Mouse (Mus musculus) brain, adult 2 months (tissue): Measurements from ENCODE around the gene Ppt2.
A peak's percentile ranks its signal among the peaks of the same experiment; 100 is the strongest.

Source experiments
- DNase-seq: peaks from one replicate; pipeline ENCODE4 v3.0.0; 2011; ENCODE audit warnings: low read depth, low spot score

Ppt2 gene

DNA sequence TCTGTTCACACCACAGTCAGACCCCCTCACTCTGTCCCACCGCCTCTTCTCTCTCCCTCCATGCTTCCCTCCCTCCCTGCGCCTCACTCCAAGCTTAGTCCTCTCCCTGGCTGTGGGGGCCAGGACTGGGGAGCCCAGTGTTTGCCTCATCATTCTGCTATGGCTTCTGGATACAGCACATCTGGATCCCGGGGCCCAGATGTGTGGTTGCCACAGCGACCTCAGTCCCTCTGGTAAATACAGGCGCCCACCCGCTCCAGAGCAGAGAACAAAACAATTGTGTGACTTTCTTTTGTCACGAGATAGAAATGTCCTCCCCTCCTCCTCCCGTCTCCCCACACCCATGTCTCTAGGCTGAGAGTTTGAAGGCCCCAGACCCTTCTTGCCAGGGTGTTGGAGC is 28.4 kb upstream of the Ppt2 start:
- DNase-seq, result no peak

GRCm38 (mm10) chr17:34655581-34655991 is 27.3 kb upstream of the Ppt2 start:
- DNase-seq, result peak; percentile 57

GRCm38 (mm10) chr17:34655160-34655559 is 26.9 kb upstream of the Ppt2 start:
- no peak for DNase-seq

DNA sequence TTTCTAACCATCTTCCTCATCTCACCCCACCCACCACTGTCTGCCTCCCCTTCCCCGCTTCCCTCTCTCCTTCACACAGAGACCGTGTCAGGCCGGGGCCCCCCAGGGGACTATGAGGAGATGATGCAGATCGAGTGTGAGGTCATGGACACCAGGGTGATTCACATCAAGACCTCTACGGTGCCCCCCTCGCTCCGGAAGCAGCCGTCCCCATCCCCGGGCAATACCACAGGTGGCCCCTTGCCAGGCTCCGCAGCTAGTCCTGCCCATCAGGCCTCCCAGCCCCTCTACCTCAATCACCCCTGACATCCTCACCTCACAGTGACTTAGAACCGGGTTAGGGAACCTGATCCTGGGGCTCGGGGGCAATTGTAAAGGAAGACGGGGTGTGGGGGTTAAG is 26.1 kb upstream of the Ppt2 start:
- DNase-seq, result peak; percentile 2

- DNase-seq, result peak; percentile 74
Measured at GRCm38 (mm10) chr17:34653746-34654285, 25.5 kb upstream of the Ppt2 start.

GRCm38 (mm10) chr17:34652985-34653384 is 24.7 kb upstream of the Ppt2 start:
- DNase-seq, result no peak

DNA sequence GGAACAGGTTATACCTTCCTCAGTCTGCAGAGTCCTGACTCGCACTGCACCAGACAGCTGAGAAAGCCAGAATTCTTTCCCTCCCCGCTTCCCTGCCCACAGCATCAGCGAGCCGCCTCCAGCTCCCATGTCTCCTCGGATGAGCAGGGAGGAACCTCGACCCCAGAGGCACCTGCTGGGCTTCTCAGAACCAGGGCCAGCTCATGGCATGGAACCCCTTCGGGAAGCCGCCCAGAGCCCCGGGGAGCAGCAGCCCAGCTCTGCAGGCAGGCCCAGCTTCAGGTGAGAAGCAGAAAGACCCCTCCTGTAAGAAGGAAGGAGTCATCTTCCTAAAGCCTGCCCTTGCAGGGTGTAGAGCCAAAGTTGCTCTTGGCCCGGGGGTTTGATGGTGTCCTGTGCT is 24.2 kb upstream of the Ppt2 start:
- peak; percentile 22 for DNase-seq

DNA sequence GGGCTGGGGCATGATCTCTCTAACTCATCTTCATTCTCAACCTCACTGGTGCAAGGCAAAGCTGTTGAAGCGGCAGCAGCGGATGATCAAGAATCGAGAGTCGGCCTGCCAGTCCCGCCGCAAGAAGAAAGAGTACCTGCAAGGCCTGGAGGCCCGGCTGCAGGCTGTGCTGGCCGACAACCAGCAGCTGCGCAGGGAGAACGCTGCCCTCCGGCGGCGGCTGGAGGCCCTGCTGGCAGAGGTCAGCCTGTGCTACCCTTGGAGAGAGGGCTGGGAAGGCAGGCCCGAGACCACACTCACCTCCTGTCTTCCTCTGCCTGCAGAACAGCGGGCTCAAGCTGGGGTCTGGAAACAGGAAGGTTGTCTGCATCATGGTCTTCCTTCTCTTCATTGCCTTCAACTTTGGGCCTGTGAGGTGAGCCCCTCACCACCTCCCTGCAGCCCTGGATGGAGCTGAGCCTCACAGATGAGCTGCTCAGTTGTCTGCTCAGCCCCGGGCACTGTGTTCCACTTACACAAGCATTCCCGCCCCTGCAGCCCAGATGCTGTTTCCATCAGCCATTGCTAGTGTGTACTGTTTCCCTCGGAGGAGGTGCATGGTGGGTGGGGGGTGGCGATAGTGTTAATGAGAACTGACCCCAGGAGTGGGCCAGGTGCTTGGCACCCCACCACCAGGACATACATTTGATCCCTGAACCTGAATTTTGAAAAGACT is 23.4 kb upstream of the Ppt2 start:
- DNase-seq, result peak; percentile 54

- DNase-seq, result no peak
Measured at GRCm38 (mm10) chr17:34650781-34651180, 22.5 kb upstream of the Ppt2 start.

- no peak for DNase-seq
Measured at GRCm38 (mm10) chr17:34649106-34649864, 21.0 kb upstream of the Ppt2 start.

GRCm38 (mm10) chr17:34648141-34648890 is 20.0 kb upstream of the Ppt2 start:
- DNase-seq, result no peak

- DNase-seq, result peak; percentile 100
Measured at GRCm38 (mm10) chr17:34646906-34647787, 18.8 kb upstream of the Ppt2 start, which contains the start of gene Atf6b. Atf6b (plus strand) TSS chr17:34647146.

- no peak for DNase-seq
Measured at GRCm38 (mm10) chr17:34645831-34646511, 17.7 kb upstream of the Ppt2 start.

GRCm38 (mm10) chr17:34645256-34645829 is 17.0 kb upstream of the Ppt2 start:
- DNase-seq, result peak; percentile 37

DNA sequence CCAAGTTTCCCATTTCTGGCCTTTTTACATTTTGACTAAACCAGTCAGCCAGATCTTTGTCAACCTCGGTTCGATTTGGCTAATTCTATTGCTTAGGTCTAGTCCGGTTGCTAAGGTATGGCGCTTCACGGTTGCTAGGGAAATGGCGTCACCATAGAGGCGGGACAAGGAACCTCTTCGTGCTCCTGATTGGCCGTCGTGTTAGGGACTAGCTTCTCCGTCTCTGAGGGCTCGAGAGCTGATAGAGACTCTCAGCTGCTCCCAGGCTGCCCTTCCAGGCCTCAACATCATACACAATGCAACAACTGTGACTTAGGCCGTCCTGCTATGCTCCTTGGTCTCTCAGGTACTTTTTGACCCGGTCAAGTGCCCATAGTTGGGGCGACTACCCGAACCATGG is 16.3 kb upstream of the Ppt2 start, which contains the start of gene Fkbpl:
Fkbpl (plus strand) TSS at position 157 of the 400 bp plus-strand sequence.
- DNase-seq, result peak; percentile 99

GRCm38 (mm10) chr17:34643944-34644343 is 15.6 kb upstream of the Ppt2 start:
- peak; percentile 91 for DNase-seq

DNA sequence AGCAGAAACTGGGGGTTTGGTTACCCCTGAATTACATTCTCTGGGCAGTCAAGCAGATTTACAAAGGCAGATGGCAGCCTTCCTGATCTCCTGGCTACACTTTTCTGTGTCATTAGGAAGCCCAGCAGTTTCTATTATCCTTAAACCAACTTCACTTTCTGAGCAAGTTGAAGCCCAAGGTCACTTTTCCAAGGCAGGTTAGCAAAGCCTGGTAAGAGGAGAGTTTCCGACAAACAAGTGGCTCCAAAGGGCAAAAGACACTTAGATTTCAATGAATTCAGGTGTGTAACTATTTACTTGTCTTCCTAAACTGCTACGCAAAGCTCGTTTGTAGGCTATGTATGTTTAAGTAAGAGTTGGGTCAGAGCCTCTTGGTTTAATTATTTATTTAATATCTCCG is 15.1 kb upstream of the Ppt2 start:
- no peak for DNase-seq

DNA sequence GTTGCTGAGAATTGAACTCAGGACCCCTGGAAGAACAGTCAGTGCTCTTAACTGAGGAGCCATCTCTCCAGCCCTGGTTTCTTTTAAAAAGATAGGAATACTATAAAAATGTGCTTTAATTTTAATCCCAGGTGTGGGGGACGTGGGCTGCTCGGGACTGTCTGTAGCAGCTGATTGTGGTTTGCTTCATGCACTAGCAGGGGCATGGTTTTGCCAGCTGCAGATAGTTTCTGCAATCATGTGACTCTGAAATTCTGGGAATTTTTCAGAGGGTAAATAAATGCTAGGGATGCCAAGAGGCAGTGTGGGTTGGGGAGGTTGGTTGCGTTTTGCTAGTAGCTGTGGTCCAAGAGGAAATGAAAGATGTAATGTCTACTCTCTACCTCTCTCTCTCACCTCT is 13.6 kb upstream of the Ppt2 start:
- DNase-seq, result no peak

- peak; percentile 99 for DNase-seq
Measured at GRCm38 (mm10) chr17:34640778-34641601, 12.7 kb upstream of the Ppt2 start.
